Mouse (Mus musculus): ENCODE measurements at regions not wholly inside any gene's neighbourhood (a gene's known extent, or its start where the extent isn't known, plus 50 kb on each side); places are given as distances from the start of the nearest gene placed in this dataset.
"Not testable (repeated sequence)": the region's sequence is repeated elsewhere in the genome, so short reads cannot be mapped to it uniquely, and the experiment has no call there.

GRCm38 (mm10) chr7:138758386-138758785 is 87.5 kb upstream of the Ppp2r2d start:
- DNase-seq = no peak

- no peak for DNase-seq
Observed at GRCm38 (mm10) chr7:138748442-138748841, 97.4 kb upstream of the Ppp2r2d start.

GRCm38 (mm10) chr7:138746616-138747015 is 99.3 kb upstream of the Ppp2r2d start:
- DNase-seq = no peak

- no peak for DNase-seq
Observed at GRCm38 (mm10) chr7:138742516-138742845, 103.4 kb upstream of the Ppp2r2d start.

GRCm38 (mm10) chr7:138741816-138742515 is 103.9 kb upstream of the Ppp2r2d start:
- DNase-seq = peak; percentile 13

GRCm38 (mm10) chr7:138734254-138734653 is 111.6 kb upstream of the Ppp2r2d start:
- DNase-seq = peak; percentile 68

- no peak for DNase-seq
Observed at GRCm38 (mm10) chr7:138724829-138725228, 121.0 kb upstream of the Ppp2r2d start.

- DNase-seq = no peak
Observed at GRCm38 (mm10) chr7:138719608-138720007, 126.3 kb upstream of the Ppp2r2d start.

- DNase-seq = no peak
Observed at GRCm38 (mm10) chr7:138719115-138719514, 126.8 kb upstream of the Ppp2r2d start.

GRCm38 (mm10) chr7:138714731-138715130 is 131.1 kb upstream of the Ppp2r2d start:
- no peak for DNase-seq

- no peak for DNase-seq
Observed at GRCm38 (mm10) chr7:138708373-138708772, 137.5 kb upstream of the Ppp2r2d start.

- not testable (repeated sequence) for DNase-seq
Observed at GRCm38 (mm10) chr7:138699599-138699998, 146.3 kb upstream of the Ppp2r2d start.

GRCm38 (mm10) chr7:138682161-138682560 is 163.7 kb upstream of the Ppp2r2d start:
- DNase-seq = no peak

GRCm38 (mm10) chr7:138680530-138680929 is 165.3 kb upstream of the Ppp2r2d start:
- DNase-seq = no peak

- no peak for DNase-seq
Observed at GRCm38 (mm10) chr7:138679575-138679974, 166.3 kb upstream of the Ppp2r2d start.

- DNase-seq = no peak
Observed at GRCm38 (mm10) chr7:138672959-138673358, 172.9 kb upstream of the Ppp2r2d start.

- no peak for DNase-seq
Observed at GRCm38 (mm10) chr7:138668337-138668736, 177.5 kb upstream of the Ppp2r2d start.

GRCm38 (mm10) chr7:138660124-138660523 is 185.8 kb upstream of the Ppp2r2d start:
- DNase-seq = no peak

GRCm38 (mm10) chr7:138657521-138657920 is 188.4 kb upstream of the Ppp2r2d start:
- DNase-seq = no peak

- DNase-seq = no peak
Observed at GRCm38 (mm10) chr7:138657076-138657475, 188.8 kb upstream of the Ppp2r2d start.

- peak; percentile 1 for DNase-seq
Observed at GRCm38 (mm10) chr7:138655940-138656339, 189.9 kb upstream of the Ppp2r2d start.

- no peak for DNase-seq
Observed at GRCm38 (mm10) chr7:138650946-138651345, 194.9 kb upstream of the Ppp2r2d start.

GRCm38 (mm10) chr7:138647636-138648035 is 198.2 kb upstream of the Ppp2r2d start:
- no peak for DNase-seq

GRCm38 (mm10) chr7:138640492-138641165 is 205.2 kb upstream of the Ppp2r2d start:
- no peak for DNase-seq

Data from adrenal gland, postnatal 10 days (tissue).